Mouse (Mus musculus) spleen, adult 2 months (tissue): ENCODE results near the gene H2afy. TPM values are rescaled to one million over a fixed set of nuclear protein-coding genes. Genes with fewer than 3 reads are reported as not detected.
"Not testable (repeated sequence)": the region's sequence is repeated elsewhere in the genome, so short reads cannot be mapped to it uniquely, and the experiment has no call there.

Experiments used
- DNase-seq, 2 experiments: peaks; one replicate each; pipeline versions ENCODE4 v3.0.0 to v3.0.0-alpha.2; 2012 to 2021; ENCODE audit warnings: low spot score in 2 of 2, low read depth in 1 of 2
- H3K27ac ChIP-seq: fragments of 200-500 bp; 2 replicates; pipeline ENCODE4 v1.5.1; 2012; ENCODE audit warnings: low read length, inconsistent platforms; ENCODE audit not compliant: insufficient read depth
- H3K27me3 ChIP-seq: fragments of 200-500 bp; 2 replicates; pipeline ENCODE4 v1.6.1; 2012; ENCODE audit warnings: mild to moderate bottlenecking, moderate library complexity, low read length, inconsistent platforms; ENCODE audit not compliant: control insufficient read depth, insufficient read depth
- H3K36me3 ChIP-seq: fragments of 200-500 bp; 2 replicates; pipeline ENCODE4 v1.6.1; 2012; ENCODE audit warnings: mild to moderate bottlenecking, low read length, inconsistent platforms; ENCODE audit not compliant: control insufficient read depth, insufficient read depth
- H3K4me1 ChIP-seq: fragments of 200-500 bp; 2 replicates; pipeline ENCODE4 v1.6.1; 2011; ENCODE audit warnings: inconsistent platforms; ENCODE audit not compliant: control insufficient read depth, insufficient read depth, insufficient read length
- H3K4me3 ChIP-seq: fragments of 200-500 bp; 2 replicates; pipeline ENCODE4 v1.5.1; 2011; ENCODE audit warnings: mild to moderate bottlenecking, inconsistent platforms; ENCODE audit not compliant: insufficient read depth, insufficient read length; ENCODE audit errors: extremely low read depth
- CTCF ChIP-seq: fragments of 200-500 bp; IDR thresholded peaks from 2 replicates; pipeline ENCODE4 v1.5.1; 2011; ENCODE audit warnings: mild to moderate bottlenecking, inconsistent platforms; ENCODE audit not compliant: insufficient read depth, insufficient read length, insufficient replicate concordance; ENCODE audit errors: extremely low read depth
- POLR2A ChIP-seq: fragments of 200-500 bp; IDR thresholded peaks from 2 replicates; pipeline ENCODE4 v1.6.1; 2011; ENCODE audit warnings: low read depth, low read length, inconsistent platforms
- WGBS: fragments of 180-500 bp; shearing (Covaris S2); methylation state at CpG from one replicate; pipeline ENCODE4 v1.1.7; 2018; 5-methylcytosine and 5-hydroxymethylcytosine counted together
- polyA plus RNA-seq: library from polyadenylated mRNA; depleted of rRNA; stranded (reverse); fragments of >200 nt; gene quantifications from 2 replicates; pipeline ENCODE4 v1.2.3, GENCODE M21; 2012

The H2afy gene
- polyA plus RNA-seq, 1 experiment: 125 TPM

- no peak for DNase-seq
- no peaks in the 10 kb centered on the region for H3K36me3 ChIP-seq
- TF ChIP-seq CTCF: no peak
- H3K27me3 ChIP-seq: no peaks in the 10 kb centered on the region
- WGBS: 92% methylated on average over 3 of the region's 3 CpGs
- H3K4me1 ChIP-seq: no peaks in the 10 kb centered on the region
- H3K4me3 ChIP-seq: no peak overlapping the region
- no peak overlapping the region for H3K27ac ChIP-seq
Observed at GRCm38 (mm10) chr13:56042221-56042620, 93.9 kb downstream of the H2afy start.

GRCm38 (mm10) chr13:56040621-56041020, 95.5 kb downstream of the H2afy start:
- H3K4me1 ChIP-seq: no peaks in the 10 kb centered on the region
- DNase-seq: no peak
- no peak overlapping the region for H3K4me3 ChIP-seq
- H3K27me3 ChIP-seq: no peaks in the 10 kb centered on the region
- WGBS: 86% methylated on average over 3 of the region's 3 CpGs
- TF ChIP-seq POLR2A (no peak), CTCF (no peak)
- H3K27ac ChIP-seq: no peak overlapping the region
- H3K36me3 ChIP-seq: no peaks in the 10 kb centered on the region

GRCm38 (mm10) chr13:56039610-56040371, 96.4 kb downstream of the H2afy start:
- Histone ChIP-seq H3K4me1 (no peaks in the 10 kb centered on the region), H3K27ac (no peak overlapping the region), H3K36me3 (no peaks in the 10 kb centered on the region), H3K4me3 (no peak overlapping the region), H3K27me3 (no peaks in the 10 kb centered on the region)
- WGBS: 72% methylated on average over 10 of the region's 10 CpGs
- DNase-seq: no peak
- TF ChIP-seq CTCF (no peak), POLR2A (no peak)

- Histone ChIP-seq H3K36me3 (no peaks in the 10 kb centered on the region), H3K4me1 (no peaks in the 10 kb centered on the region), H3K4me3 (no peak overlapping the region), H3K27me3 (no peaks in the 10 kb centered on the region), H3K27ac (no peak overlapping the region)
- no peak for DNase-seq
- WGBS: 66% methylated on average over 4 of the region's 4 CpGs
- no peak for TF ChIP-seq CTCF
- no peak for TF ChIP-seq POLR2A
Observed at GRCm38 (mm10) chr13:56029006-56029405, 107.2 kb downstream of the H2afy start.

- not testable (repeated sequence) for DNase-seq, H3K36me3 ChIP-seq, H3K4me1 ChIP-seq, H3K4me3 ChIP-seq, H3K27ac ChIP-seq, H3K27me3 ChIP-seq
- 82% methylated on average over 5 of the region's 5 CpGs for WGBS
Observed at GRCm38 (mm10) chr13:56027996-56028395, 108.2 kb downstream of the H2afy start.

- Histone ChIP-seq H3K36me3 (no peaks in the 10 kb centered on the region), H3K4me1 (no peaks in the 10 kb centered on the region), H3K27ac (no peak overlapping the region), H3K4me3 (no peak overlapping the region), H3K27me3 (no peaks in the 10 kb centered on the region)
- WGBS: 80% methylated on average over 5 of the region's 5 CpGs
- TF ChIP-seq POLR2A (no peak), CTCF (no peak)
- no peak for DNase-seq
Observed at GRCm38 (mm10) chr13:56026623-56027022, 109.5 kb downstream of the H2afy start.

- no peak for DNase-seq
- no peaks in the 10 kb centered on the region for H3K27me3 ChIP-seq
- no peaks in the 10 kb centered on the region for H3K4me1 ChIP-seq
- WGBS: 54% methylated on average over 7 of the region's 7 CpGs
- no peak overlapping the region for H3K27ac ChIP-seq
- H3K36me3 ChIP-seq: no peaks in the 10 kb centered on the region
- H3K4me3 ChIP-seq: no peak overlapping the region
- TF ChIP-seq POLR2A: no peak
- TF ChIP-seq CTCF: no peak
Observed at GRCm38 (mm10) chr13:56026026-56026425, 110.1 kb downstream of the H2afy start.

- Histone ChIP-seq H3K4me3 (no peak overlapping the region), H3K36me3 (no peaks in the 10 kb centered on the region), H3K27ac (no peak overlapping the region), H3K27me3 (no peaks in the 10 kb centered on the region), H3K4me1 (no peaks in the 10 kb centered on the region)
- WGBS: 45% methylated on average over 14 of the region's 14 CpGs
- TF ChIP-seq POLR2A (no peak), CTCF (no peak)
- DNase-seq: no peak
Observed at GRCm38 (mm10) chr13:56025027-56025410, 111.1 kb downstream of the H2afy start.
